Mouse (Mus musculus): Measurements from ENCODE around the gene Tbl1xr1. TPM values are rescaled to one million over a fixed set of nuclear protein-coding genes. Genes with fewer than 3 reads are reported as not detected.

Tbl1xr1 gene
- polyA plus RNA-seq (2014; fragmentation: Illumina TruSeq; extraction: RNeasy Lipid Tissue Mini Kit (QIAGEN cat#74804); ENCODE audit: low read depth, low replicate concordance), result 43.9 TPM

GRCm38 (mm10) chr3:22076561-22076935 is at the start of gene Tbl1xr1:
Tbl1xr1 (plus strand) TSS chr3:22076652.

